Mouse (Mus musculus) mesoderm, embryonic 11.5 days (tissue): ENCODE measurements around the gene Ccnd3.
A peak's percentile ranks its signal among the peaks of the same experiment; 100 is the strongest.
"Not testable (repeated sequence)": the region's sequence is repeated elsewhere in the genome, so short reads cannot be mapped to it uniquely, and the experiment has no call there.

Experiments used
- DNase-seq: peaks from one replicate; pipeline ENCODE4 v3.0.0-alpha.2; 2012; ENCODE audit warnings: low read depth, low spot score

Gene Ccnd3

DNA sequence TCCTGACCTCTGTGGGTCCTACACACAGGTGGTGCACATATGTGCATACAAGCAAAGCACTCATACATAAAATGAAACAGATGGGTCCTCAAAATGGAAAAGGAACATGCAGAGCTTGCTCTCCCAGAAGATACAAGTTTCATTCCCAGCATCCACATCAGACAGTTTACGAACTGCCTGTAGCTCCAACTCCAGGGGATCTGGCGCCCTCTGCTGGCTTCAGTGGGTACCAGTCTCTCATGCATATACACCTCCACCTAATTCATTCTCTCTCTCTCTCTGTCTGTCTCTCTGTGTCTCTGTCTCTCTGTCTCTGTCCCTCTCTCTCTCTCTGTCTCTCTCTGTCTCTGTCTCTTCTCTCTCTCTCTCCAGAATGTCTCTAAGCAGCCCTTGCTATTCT is 22.4 kb upstream of the Ccnd3 start:
- peak; percentile 72 for DNase-seq

DNA sequence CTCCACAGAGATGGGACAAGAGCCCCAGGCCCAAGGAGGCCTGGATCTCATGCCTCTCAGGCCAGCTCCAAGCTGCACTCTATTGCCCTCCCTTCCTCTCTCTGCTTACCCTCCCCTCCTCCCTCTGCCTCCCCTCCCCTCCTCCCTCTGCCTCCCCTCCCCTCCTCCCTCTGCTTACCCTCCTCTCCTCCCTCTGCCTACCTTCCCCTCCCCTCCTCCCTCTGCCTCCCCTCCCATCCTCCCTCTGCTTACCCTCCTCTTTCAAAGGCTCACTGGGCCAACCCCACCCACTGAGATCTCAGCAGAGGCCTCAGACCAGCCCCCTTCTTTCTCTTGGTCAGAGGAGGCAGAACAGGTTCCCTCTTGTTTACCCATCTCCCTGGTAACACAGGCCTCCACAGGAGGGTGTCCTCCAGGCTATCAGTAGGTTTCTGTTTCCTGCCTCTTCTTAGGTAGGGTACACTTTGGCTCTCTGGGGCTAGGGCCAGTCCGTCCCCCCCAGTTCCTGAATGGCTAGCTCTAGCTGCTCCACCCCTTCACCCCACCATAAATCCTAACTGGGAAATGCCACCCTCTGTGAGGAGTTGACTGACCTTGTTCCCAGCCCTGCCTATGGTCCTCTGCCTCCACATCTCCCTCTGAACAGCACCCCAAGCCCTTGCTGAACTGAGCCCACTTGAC is 20.5 kb upstream of the Ccnd3 start:
- peak; percentile 61 for DNase-seq

- DNase-seq = no peak
Observed at GRCm38 (mm10) chr17:47484993-47485392, 19.9 kb upstream of the Ccnd3 start.

- DNase-seq = no peak
Observed at GRCm38 (mm10) chr17:47485791-47486190, 19.1 kb upstream of the Ccnd3 start.

- no peak for DNase-seq
Observed at GRCm38 (mm10) chr17:47490791-47491190, 14.1 kb upstream of the Ccnd3 start.

- DNase-seq = no peak
Observed at GRCm38 (mm10) chr17:47492731-47493130, 12.1 kb upstream of the Ccnd3 start.

GRCm38 (mm10) chr17:47493653-47494052 is 11.2 kb upstream of the Ccnd3 start:
- DNase-seq = no peak

GRCm38 (mm10) chr17:47494132-47494531 is 10.7 kb upstream of the Ccnd3 start:
- no peak for DNase-seq

DNA sequence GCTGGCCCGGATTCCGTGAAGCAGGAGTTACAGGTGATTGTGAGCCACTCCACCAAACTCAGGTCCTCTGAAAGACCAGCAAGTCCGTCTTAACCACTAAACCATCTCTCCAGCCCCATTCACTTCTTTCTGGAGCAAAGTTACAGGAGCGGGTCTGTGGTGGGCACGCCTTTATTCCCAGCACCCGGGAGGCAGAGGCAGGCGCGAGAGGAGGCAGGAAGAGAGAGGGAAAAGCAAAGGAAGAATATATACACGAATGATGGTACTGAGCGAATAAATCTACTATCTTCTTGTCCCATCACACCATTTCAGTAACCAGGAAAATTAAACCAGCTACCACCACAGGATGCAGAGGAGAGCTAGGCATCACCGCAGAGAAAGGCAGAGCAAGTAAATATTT is 3.3 kb upstream of the Ccnd3 start:
- DNase-seq = no peak

DNA sequence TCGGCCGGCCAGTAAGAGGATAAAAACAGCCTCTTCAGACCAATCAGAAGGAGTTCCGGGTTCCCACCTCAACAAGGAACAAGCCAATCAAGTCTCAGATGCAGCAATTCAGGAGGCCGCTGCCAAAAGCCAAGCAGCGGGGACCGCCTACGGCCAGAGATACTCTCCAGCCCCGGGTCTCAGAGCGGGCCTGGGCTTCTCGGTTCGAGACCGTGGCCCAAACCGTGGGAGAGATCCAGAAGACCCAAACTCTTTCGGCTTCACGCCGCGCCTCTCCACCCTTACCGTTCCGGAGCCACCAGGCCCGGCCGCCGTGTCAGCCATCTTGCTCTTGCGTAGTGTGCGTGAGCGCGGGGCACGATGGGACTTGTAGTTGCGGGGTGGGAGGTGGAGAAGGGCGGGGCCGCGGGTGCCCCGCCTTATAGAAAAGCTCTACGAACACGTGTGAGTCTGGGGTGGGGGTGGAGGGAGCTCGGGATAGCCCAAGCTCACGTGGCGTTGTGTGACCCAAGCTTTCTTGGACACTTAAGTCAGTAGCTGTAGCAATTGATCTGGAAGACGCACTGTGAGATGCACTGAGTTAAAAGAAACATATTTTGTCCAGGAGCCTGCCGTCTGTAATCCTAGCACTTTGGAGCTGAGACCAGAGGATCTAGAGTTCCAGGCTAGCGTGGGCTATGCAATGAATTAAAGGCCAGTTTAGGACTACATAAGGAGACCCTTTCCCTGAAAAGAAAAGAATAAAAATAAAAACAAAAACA is 2.7 kb upstream of the Ccnd3 start, which contains the start of gene Taf8:
Gene Taf8, minus strand, starts transcription at position 347 of the 761 bp plus-strand sequence.
- DNase-seq = peak; percentile 94

GRCm38 (mm10) chr17:47502707-47503045 is 2.2 kb upstream of the Ccnd3 start:
- DNase-seq = not testable (repeated sequence)

GRCm38 (mm10) chr17:47503689-47504088 is 1.2 kb upstream of the Ccnd3 start:
- no peak for DNase-seq

DNA sequence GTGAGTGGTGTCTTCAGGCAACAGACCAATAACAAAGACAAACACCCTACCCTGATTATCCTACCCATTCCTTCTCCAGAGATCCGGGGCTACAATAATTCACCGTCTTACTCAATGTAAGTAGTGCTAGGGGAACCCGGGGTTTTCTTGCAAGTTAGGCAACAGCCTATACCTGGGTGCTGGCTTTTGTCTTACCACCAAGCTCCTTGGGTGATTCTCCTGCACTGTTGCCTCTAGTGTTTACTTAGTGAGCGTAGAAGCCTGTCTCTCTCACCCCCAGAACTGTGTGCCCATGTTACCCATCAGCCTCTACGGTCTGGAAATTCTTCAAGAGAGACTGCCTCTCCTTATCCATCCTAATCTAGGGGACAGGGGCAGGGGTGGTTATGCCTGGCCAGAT is 623 bp upstream of the Ccnd3 start:
- no peak for DNase-seq

DNA sequence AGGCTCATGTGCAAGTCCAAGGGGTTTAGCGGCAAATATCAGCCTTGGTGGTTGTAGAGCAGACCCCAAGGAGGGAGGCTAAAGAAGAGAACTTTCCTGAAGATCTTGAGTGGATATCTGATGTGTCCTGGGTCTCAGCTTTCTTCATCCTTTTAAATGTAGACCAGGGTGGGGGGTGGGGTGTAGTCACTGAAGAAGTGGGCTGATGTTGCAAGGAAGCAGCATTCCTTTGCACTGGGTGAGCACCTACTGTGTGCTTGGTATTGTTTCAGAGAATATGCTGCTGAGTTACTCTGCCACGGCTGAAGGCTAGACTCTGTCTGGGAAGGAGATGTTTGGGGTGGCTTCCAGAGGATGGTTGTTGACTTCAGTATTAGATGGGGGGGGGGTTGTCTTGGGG is 715 bp downstream of the Ccnd3 start:
- no peak for DNase-seq

DNA sequence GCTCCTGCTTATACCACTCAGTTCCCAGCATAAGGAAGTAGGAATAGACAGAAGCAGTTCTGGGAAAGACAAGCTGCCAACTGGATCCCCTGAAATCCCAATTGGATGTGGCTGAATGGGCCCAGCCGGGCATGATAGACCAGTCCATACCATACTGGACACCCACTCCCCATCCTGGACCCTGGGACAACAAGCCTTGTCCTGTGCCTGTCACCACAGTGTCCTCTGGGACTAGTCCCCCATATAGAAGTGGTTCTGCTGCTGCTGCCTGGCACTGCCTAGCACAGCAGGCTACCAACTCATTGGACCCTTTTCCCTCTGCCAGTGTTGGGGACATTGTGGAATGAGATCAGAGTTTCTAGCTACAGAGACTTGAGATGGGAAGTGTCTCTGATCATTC is 1.2 kb downstream of the Ccnd3 start:
- DNase-seq = no peak

DNA sequence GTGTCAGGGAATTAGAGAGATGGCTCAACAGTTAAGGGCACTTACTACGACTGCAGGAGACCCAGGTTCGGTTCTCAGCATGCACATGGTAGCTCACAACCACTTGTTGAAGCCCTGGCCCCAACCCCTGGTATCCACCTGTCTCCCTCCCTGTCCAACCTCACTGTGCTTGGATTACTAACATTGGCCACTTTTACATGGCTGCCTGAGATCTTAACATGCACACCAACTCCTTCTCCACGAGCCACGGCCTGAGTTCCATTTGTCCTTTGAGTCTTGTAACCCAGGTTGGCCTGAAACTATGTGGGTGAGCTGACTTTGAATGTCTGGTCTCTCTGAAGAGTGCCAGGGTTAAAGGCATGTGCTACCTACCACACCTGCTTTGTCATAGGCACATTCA is 1.8 kb downstream of the Ccnd3 start:
- no peak for DNase-seq

GRCm38 (mm10) chr17:47507523-47507922 is 2.7 kb downstream of the Ccnd3 start:
- no peak for DNase-seq

- peak; percentile 61 for DNase-seq
Observed at GRCm38 (mm10) chr17:47508012-47508608, 3.3 kb downstream of the Ccnd3 start.

DNA sequence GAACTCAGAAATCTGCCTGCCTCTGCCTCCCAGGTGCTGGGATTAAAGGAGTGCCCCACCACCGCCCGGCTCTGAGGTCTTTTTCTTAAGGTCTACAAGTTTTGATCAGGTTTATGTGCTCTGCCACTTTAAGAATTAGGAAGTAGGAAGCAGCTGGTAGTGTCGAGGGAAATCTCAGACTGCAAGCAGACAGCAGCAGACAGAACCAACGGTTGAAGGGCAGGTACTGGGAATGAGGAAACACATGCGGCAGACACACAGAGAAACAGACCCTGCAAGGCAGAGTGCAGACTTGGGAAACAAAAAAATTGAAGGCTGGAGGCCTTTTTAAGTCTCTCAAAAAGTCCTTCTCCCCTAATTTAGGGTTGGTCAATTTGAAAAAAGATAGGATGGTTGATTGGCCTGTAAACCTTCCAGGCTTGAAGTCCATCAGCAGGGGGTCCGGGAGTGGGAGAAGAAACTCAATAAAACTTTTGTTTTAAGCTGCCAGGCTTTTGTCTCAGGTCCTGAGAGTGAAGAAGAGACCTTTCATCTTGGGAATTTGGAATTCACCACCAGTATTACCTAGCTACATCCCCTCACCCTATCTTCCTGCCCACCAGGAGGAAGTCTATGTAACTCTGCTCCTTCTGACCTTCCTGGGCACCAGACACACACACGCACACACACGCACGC is 4.3 kb downstream of the Ccnd3 start:
- no peak for DNase-seq

DNA sequence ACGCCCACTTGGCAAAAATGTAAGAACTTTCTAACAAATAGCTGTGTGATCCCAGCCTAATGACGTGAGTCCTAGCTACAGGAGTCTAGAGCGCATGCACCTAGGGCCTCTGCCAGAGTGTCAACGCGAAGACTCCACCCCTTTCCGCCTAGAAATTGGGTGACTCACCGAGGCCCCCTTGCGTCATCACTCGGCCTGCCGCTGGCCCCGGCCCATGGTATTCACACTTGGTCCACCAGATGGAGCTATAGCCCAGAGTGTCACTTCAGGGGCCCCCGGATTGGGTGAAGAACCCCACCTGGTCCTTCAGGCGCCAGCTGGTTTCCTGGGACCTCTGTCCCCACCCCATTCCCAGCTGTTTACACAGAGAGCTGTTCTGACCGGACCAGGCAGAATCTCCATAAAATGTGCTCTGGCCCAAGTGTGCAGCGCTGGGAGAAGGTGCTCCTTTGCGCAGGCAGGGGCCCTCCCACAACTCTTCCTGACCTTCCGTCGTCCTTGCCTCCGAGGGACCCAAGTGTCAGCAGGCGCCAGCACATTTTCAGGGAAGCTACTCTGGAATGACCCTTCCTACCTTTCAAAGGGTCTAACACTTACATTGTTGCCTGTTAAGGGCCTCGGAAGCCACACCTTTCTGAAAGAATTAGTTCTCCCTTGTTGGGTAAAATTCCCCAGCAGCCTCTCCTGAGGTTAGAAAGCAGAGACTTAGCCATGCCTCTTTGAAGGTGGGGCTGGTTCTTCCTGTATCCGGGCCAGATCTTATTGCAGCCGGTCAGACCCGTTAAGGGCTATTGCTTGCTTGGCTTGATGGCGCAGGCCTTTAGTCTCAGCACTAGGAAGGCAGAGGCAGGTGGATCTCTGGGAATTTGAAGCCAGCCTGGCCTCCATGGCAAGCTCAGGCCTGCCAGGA is 6.5 kb downstream of the Ccnd3 start:
- DNase-seq = peak; percentile 95
